Mouse (Mus musculus) limb, embryonic 13.5 days (tissue): Measurements from ENCODE around the gene Slc35g3. TPM values are rescaled to one million over a fixed set of nuclear protein-coding genes. Genes with fewer than 3 reads are reported as not detected.

Source experiments
- ATAC-seq: fragments of 200-750 bp; cut with Nextera tagmentation; 2 replicates; pipeline ENCODE4 v1.8.0; 2017; ENCODE audit warnings: low read depth, moderate number of reproducible peaks, moderate TSS enrichment; ENCODE audit not compliant: low FRiP score
- H3K27ac ChIP-seq: fragments of 300-500 bp; sonication (generic); 2 replicates; pipeline ENCODE4 v1.5.1; 2015; ENCODE audit warnings: inconsistent platforms, mild to moderate bottlenecking, moderate library complexity
- H3K27me3 ChIP-seq: fragments of 300-500 bp; sonication (generic); 2 replicates; pipeline ENCODE4 v1.6.1; 2015; ENCODE audit warnings: mild to moderate bottlenecking, inconsistent platforms
- H3K36me3 ChIP-seq: fragments of 300-500 bp; sonication (generic); 2 replicates; pipeline ENCODE4 v1.6.1; 2015; ENCODE audit warnings: inconsistent platforms, mild to moderate bottlenecking, moderate library complexity
- H3K4me1 ChIP-seq: fragments of 300-500 bp; sonication (generic); 2 replicates; pipeline ENCODE4 v1.6.1; 2015; ENCODE audit warnings: inconsistent platforms
- H3K4me2 ChIP-seq: fragments of 300-500 bp; sonication (generic); replicated peaks from 2 replicates; pipeline ENCODE4 v1.6.1; 2015; ENCODE audit warnings: inconsistent platforms, mild to moderate bottlenecking, moderate library complexity
- H3K4me3 ChIP-seq: fragments of 300-500 bp; sonication (generic); 2 replicates; pipeline ENCODE4 v1.5.1; 2015; ENCODE audit warnings: moderate library complexity, mild to moderate bottlenecking, inconsistent platforms
- H3K9ac ChIP-seq: fragments of 300-500 bp; sonication (generic); 2 replicates; pipeline ENCODE4 v1.6.1; 2015; ENCODE audit warnings: mild to moderate bottlenecking, inconsistent platforms
- H3K9me3 ChIP-seq: fragments of 300-500 bp; sonication (generic); 2 replicates; pipeline ENCODE4 v1.6.1; 2016; ENCODE audit warnings: inconsistent platforms
- WGBS: fragments of 180-500 bp; shearing (Covaris S2); methylation state at CpG from one replicate; pipeline ENCODE4 v1.1.7; 2015; 5-methylcytosine and 5-hydroxymethylcytosine counted together
- polyA plus RNA-seq: library from polyadenylated mRNA; unstranded; fragments of >200 nt; fragmentation: Nextera tagmentation; extraction: Ambion mirVana; gene quantifications from 2 replicates; pipeline ENCODE4 v1.2.1, GENCODE M21; 2015

The Slc35g3 gene
- polyA plus RNA-seq, 1 experiment from 2014 or later: not detected

DNA sequence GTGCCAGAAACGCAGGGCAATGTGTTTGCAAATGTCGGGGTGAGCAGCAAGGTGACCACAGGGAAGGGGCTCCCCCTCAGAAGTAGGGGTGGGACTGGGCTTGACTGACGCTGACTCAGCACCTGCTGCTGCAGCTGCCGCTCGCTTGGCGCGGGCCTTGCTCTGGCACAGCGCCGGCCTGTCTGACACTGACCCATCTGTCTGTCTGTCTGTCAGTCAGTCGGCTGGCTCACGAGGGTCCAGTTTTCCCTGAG, 38.3 kb upstream of the Slc35g3 start:
- Histone ChIP-seq H3K36me3 (no peaks in the 10 kb centered on the region), H3K4me2 (peak overlapping the region; percentile 92), H3K4me3 (peak overlapping the region; percentile 57), H3K27ac (peak overlapping the region; percentile 61; the same call in 1 of the 2 replicates), H3K4me1 (peaks cover 73% of the 10 kb centered on the region), H3K9ac (peak overlapping the region; percentile 79), H3K9me3 (no peaks in the 10 kb centered on the region), H3K27me3 (peaks cover 91% of the 10 kb centered on the region)
- under 1% methylated on average over 11 of the region's 11 CpGs for WGBS
- no peak for ATAC-seq

DNA sequence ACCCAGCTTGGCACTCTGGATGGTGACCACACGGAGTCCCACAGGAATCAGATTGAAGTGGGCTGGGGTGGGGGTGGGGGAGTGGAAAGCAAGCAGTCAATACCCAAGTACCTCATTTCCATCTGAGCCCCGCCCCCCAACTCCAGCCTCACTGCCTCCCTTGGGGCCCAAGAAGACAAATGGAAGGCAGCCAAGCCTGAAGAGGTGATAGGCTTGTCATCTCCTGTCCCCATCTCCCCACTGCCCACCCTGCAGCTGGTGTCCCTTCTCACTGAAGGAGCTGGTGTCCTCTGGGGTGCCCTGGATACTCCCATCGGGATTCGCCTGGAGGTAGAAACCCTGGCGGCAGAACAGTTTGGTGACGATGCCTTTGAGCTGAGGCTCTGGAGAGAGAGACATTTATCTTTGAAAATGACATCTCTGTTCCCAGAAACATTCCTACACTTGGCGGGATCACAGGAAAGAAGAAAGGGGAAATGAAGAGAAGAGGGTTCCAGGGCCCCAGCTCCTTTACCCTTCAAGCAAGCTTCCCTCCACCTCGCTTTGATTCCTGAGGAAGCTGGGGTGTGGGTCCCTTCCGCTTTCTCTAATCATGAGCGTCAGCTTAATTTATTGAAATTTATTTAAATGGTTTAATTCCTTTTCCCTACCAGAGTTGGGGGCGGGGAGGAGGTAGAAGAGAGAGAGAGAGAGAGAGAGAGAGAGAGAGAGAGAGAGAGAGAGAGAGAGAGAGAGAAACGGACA, 37.8 kb upstream of the Slc35g3 start:
- H3K9ac ChIP-seq: 0 out of 2 replicates have a peak overlapping the region, but pooled peaks have one; percentile 25

DNA sequence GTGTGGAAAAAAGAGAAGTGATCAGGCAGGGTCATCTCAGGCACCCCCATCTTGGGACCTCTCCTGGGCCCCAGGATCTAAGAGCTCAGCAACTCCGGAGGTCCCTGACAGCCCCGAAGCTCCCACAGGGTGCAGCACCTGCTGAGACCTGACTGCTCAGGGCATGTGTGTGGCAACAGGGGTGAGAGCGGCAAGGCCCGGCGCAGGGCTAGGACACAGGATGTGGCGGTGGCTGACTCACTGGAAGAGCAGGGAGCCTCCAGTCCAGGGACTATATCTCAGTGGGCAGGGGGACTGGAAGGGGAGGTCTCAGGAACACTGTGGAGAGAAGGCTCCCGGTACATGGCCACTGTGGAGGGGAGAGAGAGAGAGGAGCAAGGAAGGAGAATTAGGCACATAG, 36.2 kb upstream of the Slc35g3 start:
- peaks cover 52% of the 10 kb centered on the region for H3K4me1 ChIP-seq
- peaks cover 88% of the 10 kb centered on the region for H3K27me3 ChIP-seq

More for the DNA sequence above, 37.8 kb upstream of the Slc35g3 start:
- WGBS: 28% methylated on average over 12 of the region's 12 CpGs
- Histone ChIP-seq H3K4me3 (peak overlapping the region; percentile 57), H3K4me1 (peaks cover 69% of the 10 kb centered on the region), H3K4me2 (peak overlapping the region; percentile 92), H3K36me3 (no peaks in the 10 kb centered on the region), H3K27ac (no peak overlapping the region), H3K9me3 (no peaks in the 10 kb centered on the region), H3K27me3 (peaks cover 91% of the 10 kb centered on the region)
- no peak for ATAC-seq

DNA sequence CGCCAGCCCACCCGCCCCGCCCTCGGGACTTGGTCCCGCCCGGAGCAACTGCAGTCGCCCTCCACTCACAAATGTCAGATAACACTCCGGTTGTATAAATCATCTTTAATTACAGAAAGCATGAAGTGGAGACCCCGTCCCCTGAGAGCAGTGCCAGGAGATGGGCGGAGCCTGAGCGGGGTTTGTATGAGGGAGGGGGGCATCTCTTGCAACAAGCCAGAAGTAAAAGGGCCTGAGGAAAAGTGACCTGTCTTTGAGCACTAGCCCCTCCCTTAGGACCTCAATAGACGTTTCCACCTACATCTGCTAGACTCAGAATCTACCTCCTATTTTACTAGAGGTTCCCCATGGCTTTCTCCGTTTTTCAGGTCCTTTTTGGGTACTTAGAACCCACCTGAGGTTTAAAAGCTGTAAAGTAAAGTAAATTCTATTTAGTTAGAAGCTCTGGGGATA, 34.2 kb upstream of the Slc35g3 start:
- peaks cover 70% of the 10 kb centered on the region for H3K27me3 ChIP-seq
- H3K9ac ChIP-seq: peak overlapping the region; percentile 66
- H3K9me3 ChIP-seq: no peaks in the 10 kb centered on the region
- H3K4me2 ChIP-seq: peak overlapping the region; percentile 90
- H3K27ac ChIP-seq: 0 out of 2 replicates have a peak overlapping the region, but pooled peaks have one; percentile 56
- no peaks in the 10 kb centered on the region for H3K36me3 ChIP-seq
- H3K4me3 ChIP-seq: peak overlapping the region; percentile 54
- peaks cover 33% of the 10 kb centered on the region for H3K4me1 ChIP-seq
- under 1% methylated on average over 13 of the region's 13 CpGs for WGBS
- no peak for ATAC-seq

More for the DNA sequence above, 36.2 kb upstream of the Slc35g3 start:
- H3K4me2 ChIP-seq: no peak overlapping the region
- 62% methylated on average over 7 of the region's 7 CpGs for WGBS
- no peak overlapping the region for H3K9ac ChIP-seq
- ATAC-seq: no peak
- H3K27ac ChIP-seq: no peak overlapping the region
- H3K9me3 ChIP-seq: no peaks in the 10 kb centered on the region
- no peak overlapping the region for H3K4me3 ChIP-seq
- no peaks in the 10 kb centered on the region for H3K36me3 ChIP-seq

DNA sequence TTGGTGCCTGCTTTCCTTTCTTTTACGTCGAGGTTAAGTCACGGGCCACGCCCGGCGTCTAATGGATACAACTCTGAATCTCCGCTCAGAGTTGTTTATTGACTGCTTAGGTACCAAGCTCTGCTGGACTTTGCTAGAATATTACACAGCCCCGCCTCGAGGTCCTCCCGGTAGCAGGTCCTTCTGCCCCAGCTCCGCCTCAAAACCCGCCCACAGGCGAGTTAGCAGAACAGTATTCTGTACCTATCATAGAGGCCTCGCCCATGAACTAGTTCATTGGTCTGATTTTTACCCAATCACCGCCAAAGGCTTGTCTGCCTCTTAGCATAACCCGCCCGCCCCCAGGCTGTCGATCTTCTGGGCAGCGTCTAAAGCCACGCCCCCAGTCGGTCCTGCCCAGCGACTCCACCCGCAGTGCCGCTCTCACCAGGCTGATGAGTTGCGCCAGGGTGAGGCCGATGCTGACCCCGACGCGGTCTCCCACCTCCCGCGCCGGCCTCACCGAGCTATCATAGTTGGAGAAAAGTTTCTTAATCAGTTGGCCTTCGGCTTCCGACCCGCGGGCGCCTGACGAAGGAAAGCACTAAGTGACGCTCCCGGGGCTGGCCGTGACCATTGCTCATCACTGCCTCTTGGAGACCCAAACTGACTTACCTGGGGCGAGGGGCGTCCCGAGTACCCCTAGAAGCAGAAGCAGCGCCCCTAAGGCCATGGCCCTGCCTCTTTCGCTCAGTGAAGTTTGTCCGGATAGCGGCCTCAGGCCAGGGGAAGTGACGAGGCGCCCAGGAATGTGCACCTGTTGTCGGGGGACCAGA, 33.6 kb upstream of the Slc35g3 start, which contains the start of gene Chrnb1:
Gene Chrnb1 (minus strand): TSS at position 776 of the 815 bp plus-strand sequence.
- no peaks in the 10 kb centered on the region for H3K9me3 ChIP-seq
- H3K4me2 ChIP-seq: peak within 1 kb of the TSS; percentile 90
- peaks cover 69% of the 10 kb centered on the region for H3K27me3 ChIP-seq
- H3K4me3 ChIP-seq: peak within 1 kb of the TSS; percentile 54
- peak within 1 kb of the TSS; percentile 56; the same call in 1 of the 2 replicates for H3K27ac ChIP-seq
- H3K4me1 ChIP-seq: peaks cover 27% of the 10 kb centered on the region
- peak; percentile 97 for ATAC-seq
- peak within 1 kb of the TSS; percentile 66 for H3K9ac ChIP-seq
- WGBS: 2% methylated on average over 52 of the region's 52 CpGs
- no peaks in the 10 kb centered on the region for H3K36me3 ChIP-seq

DNA sequence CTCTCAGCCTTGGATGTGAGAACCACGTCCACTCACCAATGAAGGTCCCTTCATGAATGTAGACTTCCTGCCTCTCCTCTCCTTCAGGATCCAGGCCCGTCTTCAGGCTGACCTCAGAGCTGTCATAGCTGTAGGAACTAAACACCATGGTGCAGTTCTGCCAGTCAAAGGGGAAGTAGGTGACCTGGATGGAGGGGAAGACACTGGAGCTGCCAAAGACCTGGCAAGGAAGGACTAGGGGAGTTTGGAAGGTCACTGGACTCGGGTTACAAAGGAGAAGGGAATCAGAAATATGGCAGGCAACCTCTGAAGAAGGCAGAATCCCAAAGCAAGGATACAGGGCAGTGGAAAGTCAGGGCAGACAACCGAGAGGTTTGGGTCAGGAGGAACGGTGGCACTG, 31.7 kb upstream of the Slc35g3 start:
- H3K27ac ChIP-seq: no peak overlapping the region

DNA sequence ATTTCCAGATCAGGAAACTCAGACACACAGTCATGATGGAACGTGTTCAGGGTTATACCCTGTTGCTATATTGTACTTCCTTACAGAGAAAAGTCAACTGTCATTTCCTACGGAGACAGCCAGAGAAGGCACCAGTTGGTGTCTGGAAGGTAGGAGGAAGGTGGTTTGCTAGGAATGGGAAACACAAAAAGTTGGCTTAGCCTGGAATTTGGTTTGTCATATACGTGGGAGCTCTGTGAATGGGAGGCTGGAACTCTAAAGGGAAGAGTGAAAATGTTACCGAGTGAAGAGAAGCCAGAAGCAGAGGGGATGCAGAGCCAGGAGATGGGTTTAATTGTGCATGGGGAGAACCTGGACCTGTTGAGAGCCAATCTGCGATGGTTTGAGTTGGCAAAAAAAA, 29.7 kb upstream of the Slc35g3 start:
- no peak overlapping the region for H3K9ac ChIP-seq
- peaks cover 11% of the 10 kb centered on the region for H3K4me1 ChIP-seq
- no peak overlapping the region for H3K4me3 ChIP-seq
- no peak overlapping the region for H3K4me2 ChIP-seq
- H3K27me3 ChIP-seq: peaks cover 30% of the 10 kb centered on the region
- H3K9me3 ChIP-seq: no peaks in the 10 kb centered on the region
- ATAC-seq: no peak
- H3K36me3 ChIP-seq: no peaks in the 10 kb centered on the region
- WGBS: 72% methylated on average over 5 of the region's 5 CpGs
- no peak overlapping the region for H3K27ac ChIP-seq

More for the DNA sequence above, 31.7 kb upstream of the Slc35g3 start:
- ATAC-seq: no peak
- no peaks in the 10 kb centered on the region for H3K9me3 ChIP-seq
- H3K4me2 ChIP-seq: no peak overlapping the region
- peaks cover 49% of the 10 kb centered on the region for H3K27me3 ChIP-seq
- no peak overlapping the region for H3K9ac ChIP-seq
- 58% methylated on average over 5 of the region's 5 CpGs for WGBS
- H3K4me1 ChIP-seq: peaks cover 11% of the 10 kb centered on the region
- H3K4me3 ChIP-seq: no peak overlapping the region
- no peaks in the 10 kb centered on the region for H3K36me3 ChIP-seq

DNA sequence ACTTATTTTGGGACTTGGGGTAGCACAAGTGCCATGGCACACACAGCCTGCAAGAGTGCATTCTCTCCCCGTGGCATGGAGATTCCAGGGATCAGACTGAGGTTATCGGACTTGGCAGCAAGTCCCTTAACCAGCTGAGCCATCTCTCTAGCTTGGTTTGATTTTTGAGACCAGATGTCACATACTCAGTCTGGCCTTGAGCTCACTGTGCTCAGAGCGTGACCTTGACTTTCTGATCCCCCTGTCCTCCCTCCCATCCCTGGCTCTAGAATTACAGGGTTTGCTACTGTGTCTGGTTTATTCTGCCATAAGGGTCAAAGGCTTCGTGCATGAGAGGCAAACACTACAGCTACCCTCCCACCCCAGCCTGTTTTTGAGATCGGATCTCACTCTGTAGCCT, 27.7 kb upstream of the Slc35g3 start:
- Histone ChIP-seq H3K36me3 (no peaks in the 10 kb centered on the region), H3K4me1 (0 out of 2 replicates have a peak, but pooled peaks cover 4% of the 10 kb centered on the region), H3K9me3 (no peaks in the 10 kb centered on the region), H3K9ac (no peak overlapping the region), H3K4me3 (no peak overlapping the region), H3K27me3 (peaks cover 13% of the 10 kb centered on the region), H3K4me2 (no peak overlapping the region), H3K27ac (no peak overlapping the region)
- ATAC-seq: no peak
- WGBS: 59% methylated on average over 5 of the region's 5 CpGs

DNA sequence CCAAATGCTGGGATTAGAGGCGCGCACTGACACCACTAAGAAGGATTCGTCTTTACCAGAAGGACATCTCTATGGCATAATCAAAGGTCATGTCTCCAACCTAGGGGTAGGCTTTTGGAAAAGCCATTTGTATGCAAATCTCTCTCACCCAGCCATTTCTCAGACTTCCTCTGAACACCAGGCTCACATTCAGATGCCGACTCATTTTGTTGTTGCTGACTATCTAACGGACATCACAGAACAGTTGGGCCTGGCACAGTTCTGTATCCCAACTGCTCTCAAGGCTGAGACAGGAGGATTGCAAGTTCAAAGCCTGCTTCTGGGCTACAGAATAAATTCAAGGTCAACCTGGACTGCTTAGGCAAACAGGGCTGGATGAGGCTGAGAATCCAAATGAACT, 25.5 kb upstream of the Slc35g3 start:
- H3K4me2 ChIP-seq: no peak overlapping the region
- no peak overlapping the region for H3K9ac ChIP-seq
- ATAC-seq: no peak
- peaks cover under 1% of the 10 kb centered on the region; the same call in 1 of the 2 replicates for H3K27me3 ChIP-seq
- no peaks in the 10 kb centered on the region for H3K36me3 ChIP-seq
- 0 out of 2 replicates have a peak, but pooled peaks cover 4% of the 10 kb centered on the region for H3K4me1 ChIP-seq
- no peaks in the 10 kb centered on the region for H3K9me3 ChIP-seq
- no peak overlapping the region for H3K27ac ChIP-seq
- no peak overlapping the region for H3K4me3 ChIP-seq
- 87% methylated on average over 5 of the region's 5 CpGs for WGBS

DNA sequence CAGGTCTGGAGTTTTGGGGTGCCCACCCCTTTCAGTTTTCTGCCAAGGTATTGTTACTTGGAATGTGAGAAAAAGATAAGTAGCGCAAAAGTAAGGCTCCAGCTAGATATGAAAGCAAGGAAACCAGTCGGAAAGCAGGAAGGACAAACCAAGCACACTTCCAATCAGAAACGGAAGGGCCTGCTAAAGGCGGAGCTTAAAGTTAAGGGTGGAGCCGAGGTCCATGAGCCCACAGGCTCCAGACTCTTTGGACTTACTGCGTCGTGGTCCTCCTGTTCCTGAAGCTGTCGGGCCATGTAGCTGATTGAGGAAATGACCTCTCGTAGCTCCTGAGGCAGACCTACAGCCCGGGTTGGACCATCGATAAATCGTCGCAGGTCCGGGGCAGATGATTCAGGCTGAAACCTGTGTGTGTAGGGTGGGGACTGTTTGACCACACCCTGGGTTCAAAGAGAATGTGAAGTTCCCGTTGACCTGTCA, 23.1 kb upstream of the Slc35g3 start:
- Histone ChIP-seq H3K36me3 (no peaks in the 10 kb centered on the region), H3K4me2 (peak overlapping the region; percentile 42), H3K27ac (no peak overlapping the region), H3K4me3 (peak overlapping the region; percentile 17), H3K9me3 (no peaks in the 10 kb centered on the region), H3K4me1 (0 out of 2 replicates have a peak, but pooled peaks cover 4% of the 10 kb centered on the region), H3K9ac (no peak overlapping the region), H3K27me3 (peaks cover 8% of the 10 kb centered on the region; the same call in 1 of the 2 replicates)
- ATAC-seq: no peak
- WGBS: 29% methylated on average over 15 of the region's 15 CpGs

DNA sequence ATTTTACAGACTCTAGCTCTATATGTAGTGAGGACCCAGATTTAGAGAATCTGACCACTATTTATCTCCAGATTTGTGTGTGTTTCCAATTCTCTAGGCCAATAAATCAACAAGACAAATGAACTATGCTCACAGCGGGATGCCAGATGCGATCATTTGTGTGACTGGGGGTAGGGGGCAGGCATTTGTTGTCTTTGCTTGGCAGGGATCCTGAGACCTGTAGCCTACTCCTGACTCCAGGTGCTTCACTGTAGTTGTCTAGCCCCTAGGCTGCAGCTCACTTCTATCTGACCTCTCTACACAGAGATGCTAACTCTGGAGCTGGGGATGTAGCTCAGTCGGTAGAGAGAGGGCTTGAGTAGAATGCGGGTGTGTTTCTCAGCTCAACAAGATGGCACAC, 20.1 kb upstream of the Slc35g3 start:
- Histone ChIP-seq H3K4me1 (peaks cover 18% of the 10 kb centered on the region), H3K9me3 (no peaks in the 10 kb centered on the region), H3K36me3 (peaks cover 14% of the 10 kb centered on the region), H3K4me2 (no peak overlapping the region), H3K27ac (no peak overlapping the region), H3K4me3 (no peak overlapping the region), H3K9ac (no peak overlapping the region), H3K27me3 (peaks cover 36% of the 10 kb centered on the region)
- WGBS: 31% methylated on average over 4 of the region's 4 CpGs
- ATAC-seq: no peak

DNA sequence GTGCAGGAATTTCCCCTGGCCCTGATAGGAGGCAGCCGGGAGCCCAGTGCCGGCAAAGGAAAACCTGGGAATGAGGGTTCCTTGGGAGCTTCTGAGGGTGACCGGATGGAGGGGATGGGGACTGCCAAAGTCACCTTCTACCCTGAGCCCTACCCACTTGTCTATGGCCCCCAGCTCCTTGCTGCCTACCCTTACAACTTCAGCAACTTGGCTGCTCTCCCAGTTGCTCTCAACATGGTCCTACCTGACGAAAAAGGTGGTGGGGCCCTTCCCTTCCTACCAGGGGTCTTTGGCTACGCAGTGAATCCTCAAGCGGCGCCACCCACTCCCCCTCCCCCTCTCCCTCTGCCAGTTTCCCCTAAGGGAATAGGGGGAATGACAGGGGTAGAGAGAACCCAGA, 17.2 kb upstream of the Slc35g3 start:
- Histone ChIP-seq H3K9ac (no peak overlapping the region), H3K4me3 (no peak overlapping the region), H3K9me3 (no peaks in the 10 kb centered on the region), H3K36me3 (peaks cover 32% of the 10 kb centered on the region), H3K27me3 (peaks cover 48% of the 10 kb centered on the region), H3K4me2 (no peak overlapping the region), H3K4me1 (peaks cover 14% of the 10 kb centered on the region), H3K27ac (no peak overlapping the region)
- 37% methylated on average over 7 of the region's 7 CpGs for WGBS
- ATAC-seq: no peak
